Mouse (Mus musculus) spleen, adult 2 months (tissue): ENCODE data around the gene Ttll11. TPM values are rescaled to one million over a fixed set of nuclear protein-coding genes. Genes with fewer than 3 reads are reported as not detected.

Experiments used
- DNase-seq, 2 experiments: peaks; one replicate each; pipeline versions ENCODE4 v3.0.0 to v3.0.0-alpha.2; 2012 to 2021; ENCODE audit warnings: low spot score in 2 of 2, low read depth in 1 of 2
- H3K27ac ChIP-seq: fragments of 200-500 bp; 2 replicates; pipeline ENCODE4 v1.5.1; 2012; ENCODE audit warnings: low read length, inconsistent platforms; ENCODE audit not compliant: insufficient read depth
- H3K27me3 ChIP-seq: fragments of 200-500 bp; 2 replicates; pipeline ENCODE4 v1.6.1; 2012; ENCODE audit warnings: mild to moderate bottlenecking, moderate library complexity, low read length, inconsistent platforms; ENCODE audit not compliant: control insufficient read depth, insufficient read depth
- H3K36me3 ChIP-seq: fragments of 200-500 bp; 2 replicates; pipeline ENCODE4 v1.6.1; 2012; ENCODE audit warnings: mild to moderate bottlenecking, low read length, inconsistent platforms; ENCODE audit not compliant: control insufficient read depth, insufficient read depth
- H3K4me1 ChIP-seq: fragments of 200-500 bp; 2 replicates; pipeline ENCODE4 v1.6.1; 2011; ENCODE audit warnings: inconsistent platforms; ENCODE audit not compliant: control insufficient read depth, insufficient read depth, insufficient read length
- H3K4me3 ChIP-seq: fragments of 200-500 bp; 2 replicates; pipeline ENCODE4 v1.5.1; 2011; ENCODE audit warnings: mild to moderate bottlenecking, inconsistent platforms; ENCODE audit not compliant: insufficient read depth, insufficient read length; ENCODE audit errors: extremely low read depth
- CTCF ChIP-seq: fragments of 200-500 bp; IDR thresholded peaks from 2 replicates; pipeline ENCODE4 v1.5.1; 2011; ENCODE audit warnings: mild to moderate bottlenecking, inconsistent platforms; ENCODE audit not compliant: insufficient read depth, insufficient read length, insufficient replicate concordance; ENCODE audit errors: extremely low read depth
- POLR2A ChIP-seq: fragments of 200-500 bp; IDR thresholded peaks from 2 replicates; pipeline ENCODE4 v1.6.1; 2011; ENCODE audit warnings: low read depth, low read length, inconsistent platforms
- WGBS: fragments of 180-500 bp; shearing (Covaris S2); methylation state at CpG from one replicate; pipeline ENCODE4 v1.1.7; 2018; 5-methylcytosine and 5-hydroxymethylcytosine counted together
- polyA plus RNA-seq: library from polyadenylated mRNA; depleted of rRNA; stranded (reverse); fragments of >200 nt; gene quantifications from 2 replicates; pipeline ENCODE4 v1.2.3, GENCODE M21; 2012

Ttll11 gene
- polyA plus RNA-seq, 1 experiment: 1.3 TPM

DNA sequence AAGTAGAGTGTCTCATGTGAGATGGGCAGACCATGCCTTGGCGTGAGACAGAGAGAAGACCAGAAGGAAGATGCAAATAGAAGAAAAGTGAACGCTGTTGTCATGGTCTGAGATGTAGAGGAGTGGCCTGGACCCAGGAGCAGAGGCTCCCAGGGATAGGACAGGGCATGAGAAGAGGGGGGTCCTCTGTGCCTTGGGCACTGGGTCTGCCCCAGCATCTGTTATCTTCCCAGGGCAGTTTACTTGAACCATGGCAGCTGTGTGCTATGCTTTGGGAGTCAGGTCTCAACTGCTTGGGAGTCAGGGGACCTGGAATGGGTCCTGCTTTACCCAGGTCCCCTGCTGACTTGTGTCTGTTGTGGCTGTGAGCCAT, 167.2 kb downstream of the Ttll11 start:
- TF ChIP-seq POLR2A: no peak
- no peak for TF ChIP-seq CTCF
- H3K27me3 ChIP-seq: no peaks in the 10 kb centered on the region
- H3K36me3 ChIP-seq: no peaks in the 10 kb centered on the region
- 97% methylated on average over 2 of the region's 2 CpGs for WGBS
- DNase-seq: no peak
- H3K27ac ChIP-seq: no peak overlapping the region; the same call in 1 of the 2 replicates
- H3K4me1 ChIP-seq: no peaks in the 10 kb centered on the region
- no peak overlapping the region for H3K4me3 ChIP-seq

DNA sequence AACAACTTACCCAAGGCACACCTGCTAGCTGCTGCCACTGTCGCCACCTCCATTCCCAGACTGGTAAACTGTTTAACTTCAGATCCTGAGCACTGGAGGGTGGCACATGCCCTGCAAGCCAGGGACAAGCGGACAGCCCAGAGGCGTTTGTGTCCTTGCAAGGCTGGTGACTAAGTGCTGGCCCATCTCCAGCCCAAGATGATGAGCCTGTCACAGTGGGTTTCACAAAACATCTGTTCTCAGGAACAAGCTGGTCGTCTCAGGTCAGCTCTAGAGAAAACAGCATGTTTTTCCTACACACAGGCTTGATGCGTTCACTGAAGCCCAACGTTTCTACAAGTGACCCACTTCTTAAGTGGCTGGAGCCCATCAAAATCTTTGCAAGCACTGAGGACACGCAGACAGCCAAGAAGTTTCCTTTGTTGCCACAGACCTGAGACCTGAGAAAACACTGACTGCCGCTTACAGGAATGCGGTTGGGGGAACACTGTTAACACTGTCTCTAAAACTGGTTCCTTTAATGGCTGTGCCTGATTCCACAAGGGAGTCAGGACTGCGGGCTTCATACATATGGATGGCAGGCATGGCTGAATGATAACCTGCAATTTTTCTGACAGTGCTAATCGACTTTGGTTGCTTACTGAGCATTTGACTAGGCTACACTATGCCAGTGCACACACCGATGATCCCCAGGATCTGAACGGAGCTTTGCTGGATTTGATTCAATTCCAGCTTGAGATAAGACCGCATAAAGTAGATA, 167.7 kb downstream of the Ttll11 start:
- TF ChIP-seq POLR2A (no peak), CTCF (no peak)
- DNase-seq: no peak
- no peaks in the 10 kb centered on the region for H3K4me1 ChIP-seq
- no peaks in the 10 kb centered on the region for H3K27me3 ChIP-seq
- no peak overlapping the region for H3K27ac ChIP-seq
- WGBS: 80% methylated on average over 14 of the region's 14 CpGs
- no peak overlapping the region for H3K4me3 ChIP-seq
- H3K36me3 ChIP-seq: no peaks in the 10 kb centered on the region

DNA sequence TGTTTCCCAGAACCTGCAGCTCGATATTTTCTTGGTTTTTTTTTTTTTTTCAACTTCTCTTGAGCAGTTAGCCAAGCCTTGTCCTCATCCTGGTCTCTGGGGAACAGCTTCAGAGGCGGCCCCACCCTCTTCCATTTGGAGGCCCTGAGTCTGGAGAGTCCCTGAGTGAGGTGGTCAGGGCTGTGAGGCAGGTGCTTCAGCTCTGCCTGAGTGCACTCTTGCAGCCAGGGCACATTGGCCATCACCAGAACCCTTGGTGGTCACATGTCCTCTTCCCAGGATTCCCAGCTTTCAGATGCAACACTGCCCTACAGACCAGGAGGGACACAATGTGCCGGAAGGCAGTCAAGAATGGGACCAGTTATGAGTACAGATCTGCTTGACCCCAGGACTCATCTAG, 169.7 kb downstream of the Ttll11 start:
- Histone ChIP-seq H3K27me3 (no peaks in the 10 kb centered on the region), H3K36me3 (no peaks in the 10 kb centered on the region), H3K4me1 (no peaks in the 10 kb centered on the region), H3K4me3 (no peak overlapping the region), H3K27ac (no peak overlapping the region)
- TF ChIP-seq CTCF: no peak
- no peak for TF ChIP-seq POLR2A
- no peak for DNase-seq
- WGBS: 87% methylated on average over 3 of the region's 3 CpGs

DNA sequence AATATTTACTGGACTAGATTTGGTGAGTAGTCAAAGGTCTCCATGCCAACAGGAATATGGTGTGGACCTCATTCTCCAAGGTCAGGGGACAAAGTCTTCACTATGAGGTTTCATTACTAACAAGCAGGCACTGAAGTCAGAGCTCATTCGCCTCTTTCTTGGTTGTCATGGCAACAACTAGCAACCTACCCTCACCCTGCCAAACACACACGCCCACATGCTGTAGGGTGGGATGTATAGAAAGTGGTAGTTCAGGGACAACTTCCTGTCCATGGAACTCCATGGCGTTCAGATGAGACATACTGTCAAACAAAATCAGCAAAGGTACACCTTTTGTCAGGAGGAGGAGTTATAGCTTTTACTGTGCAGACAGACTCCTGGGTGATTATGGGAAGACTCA, 170.6 kb downstream of the Ttll11 start:
- no peaks in the 10 kb centered on the region for H3K27me3 ChIP-seq
- WGBS: 63% methylated on average over 3 of the region's 3 CpGs
- no peak for TF ChIP-seq CTCF
- no peak for TF ChIP-seq POLR2A
- DNase-seq: no peak
- no peak overlapping the region for H3K4me3 ChIP-seq
- no peaks in the 10 kb centered on the region for H3K36me3 ChIP-seq
- no peak overlapping the region for H3K27ac ChIP-seq
- no peaks in the 10 kb centered on the region for H3K4me1 ChIP-seq

DNA sequence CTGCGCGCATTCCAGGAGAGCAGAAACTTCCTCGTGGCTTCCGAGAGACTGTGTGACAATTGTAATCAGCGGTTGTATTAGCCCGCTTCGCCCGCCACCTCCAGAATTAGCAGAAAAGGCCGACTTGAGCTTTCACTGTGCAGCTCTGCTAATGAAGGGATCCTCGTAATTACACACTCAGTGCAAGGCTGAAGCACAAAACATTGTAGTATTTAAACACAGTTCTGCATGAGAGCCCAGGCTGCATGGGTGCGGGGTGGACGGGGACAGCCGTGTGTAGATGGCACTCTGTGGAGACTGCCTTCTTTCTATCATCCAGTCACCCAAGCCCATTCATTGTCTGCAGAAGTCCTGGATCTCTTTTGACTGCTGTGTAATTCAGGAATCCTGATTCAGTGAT, 173.8 kb downstream of the Ttll11 start:
- H3K36me3 ChIP-seq: no peaks in the 10 kb centered on the region
- no peaks in the 10 kb centered on the region for H3K27me3 ChIP-seq
- WGBS: 88% methylated on average over 13 of the region's 13 CpGs
- TF ChIP-seq POLR2A (no peak), CTCF (no peak)
- H3K4me1 ChIP-seq: no peaks in the 10 kb centered on the region
- no peak overlapping the region for H3K4me3 ChIP-seq
- no peak for DNase-seq
- H3K27ac ChIP-seq: no peak overlapping the region

DNA sequence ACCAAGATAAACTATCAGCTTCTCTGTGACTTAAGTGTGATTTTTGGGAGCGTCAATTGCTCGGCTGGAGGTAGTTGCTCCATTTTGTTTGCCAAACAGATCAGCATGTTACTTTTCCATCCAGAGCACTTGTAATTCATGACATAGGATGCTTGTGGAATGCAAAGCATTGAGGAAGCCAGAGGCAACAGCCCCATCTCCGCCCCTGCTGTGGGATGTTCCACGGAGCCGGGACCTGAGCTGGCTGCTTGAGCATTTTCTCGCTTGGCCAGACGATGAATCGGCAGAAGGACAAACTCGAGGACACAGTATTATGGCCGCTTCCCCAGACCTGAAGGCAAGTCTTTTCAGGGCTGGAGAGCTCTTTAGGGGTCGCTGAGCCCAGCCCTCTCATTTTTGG, 176.6 kb downstream of the Ttll11 start:
- Histone ChIP-seq H3K4me3 (no peak overlapping the region), H3K36me3 (no peaks in the 10 kb centered on the region), H3K4me1 (no peaks in the 10 kb centered on the region), H3K27me3 (no peaks in the 10 kb centered on the region), H3K27ac (no peak overlapping the region)
- no peak for DNase-seq
- TF ChIP-seq CTCF (no peak), POLR2A (no peak)
- 85% methylated on average over 11 of the region's 11 CpGs for WGBS

DNA sequence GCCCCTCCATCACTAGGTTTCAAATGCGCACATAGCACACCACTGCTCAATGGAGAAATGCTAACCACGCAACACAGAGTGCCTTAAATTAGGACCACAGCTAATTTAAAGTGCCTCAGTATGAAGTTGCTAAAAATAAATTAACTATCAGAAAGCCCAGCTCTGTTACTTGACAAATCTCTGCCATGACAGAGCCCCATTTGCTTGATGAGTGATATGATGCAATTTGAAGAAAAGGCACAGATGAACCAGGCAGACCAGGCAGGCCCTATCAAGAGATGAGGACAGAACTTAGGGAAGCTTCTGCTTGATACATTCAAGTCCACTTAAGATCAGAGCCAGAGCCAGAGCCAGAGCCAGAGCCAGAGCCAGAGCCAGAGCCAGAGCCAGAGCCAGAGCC, 178.0 kb downstream of the Ttll11 start:
- Histone ChIP-seq H3K4me1 (no peaks in the 10 kb centered on the region), H3K36me3 (no peaks in the 10 kb centered on the region), H3K27me3 (no peaks in the 10 kb centered on the region), H3K4me3 (no peak overlapping the region), H3K27ac (no peak overlapping the region)
- TF ChIP-seq POLR2A (no peak), CTCF (no peak)
- DNase-seq: no peak
- WGBS: 98% methylated on average over 2 of the region's 2 CpGs
